Mouse (Mus musculus): ENCODE measurements at regions not wholly inside any gene's neighbourhood (a gene's known extent, or its start where the extent isn't known, plus 50 kb on each side); places are given as distances from the start of the nearest gene placed in this dataset.

DNA sequence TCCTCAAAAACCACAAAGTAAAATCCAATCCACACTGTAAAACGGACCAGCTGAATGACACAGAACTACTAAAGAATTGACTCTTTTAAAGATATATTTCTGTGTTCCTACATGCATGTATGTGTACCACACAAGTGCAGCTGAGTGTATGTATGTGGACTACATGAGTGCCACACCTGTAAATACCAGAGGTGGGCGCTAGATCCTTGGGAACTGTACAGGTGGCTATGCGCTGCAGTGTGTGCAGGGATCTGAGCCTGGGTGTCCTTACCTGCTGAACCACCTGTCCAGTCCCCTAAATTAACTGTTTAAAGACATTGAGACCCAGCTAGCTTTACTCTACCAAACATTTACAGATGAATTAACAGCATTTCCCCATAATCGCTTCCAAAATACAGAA is 546.6 kb downstream of the Cbln4 start:
- no peaks in the 10 kb centered on the region for H3K9me3 ChIP-seq
- no peak overlapping the region for H3K4me2 ChIP-seq
- WGBS = 83% methylated on average over 4 of the region's 4 CpGs
- no peak overlapping the region for H3K27ac ChIP-seq (replicated peaks)
- H3K9ac ChIP-seq = no peak overlapping the region
- no peaks in the 10 kb centered on the region; the same call in 1 of the 2 replicates for H3K4me1 ChIP-seq (replicated peaks)
- H3K27me3 ChIP-seq = no peaks in the 10 kb centered on the region
- H3K36me3 ChIP-seq = no peaks in the 10 kb centered on the region
- H3K4me3 ChIP-seq = no peak overlapping the region
- ATAC-seq (ENCODE audit: low read depth) = no peak

GRCm38 (mm10) chr2:171493741-171494140 is 549.5 kb downstream of the Cbln4 start:
- no peak overlapping the region for H3K4me3 ChIP-seq
- H3K9me3 ChIP-seq = no peaks in the 10 kb centered on the region
- H3K27ac ChIP-seq (replicated peaks) = no peak overlapping the region
- no peaks in the 10 kb centered on the region; the same call in 1 of the 2 replicates for H3K4me1 ChIP-seq (replicated peaks)
- no peak overlapping the region for H3K4me2 ChIP-seq
- ATAC-seq (ENCODE audit: low read depth) = no peak
- H3K27me3 ChIP-seq = no peaks in the 10 kb centered on the region
- 33% methylated on average over 12 of the region's 12 CpGs for WGBS
- no peaks in the 10 kb centered on the region for H3K36me3 ChIP-seq
- H3K9ac ChIP-seq = no peak overlapping the region

GRCm38 (mm10) chr2:171487284-171487683 is 556.0 kb downstream of the Cbln4 start:
- peak; percentile 65 for ATAC-seq (ENCODE audit: low read depth)
- WGBS = 41% methylated on average over 2 of the region's 2 CpGs
- Histone ChIP-seq H3K9ac (no peak overlapping the region), H3K4me3 (no peak overlapping the region), H3K9me3 (no peaks in the 10 kb centered on the region), H3K36me3 (no peaks in the 10 kb centered on the region), H3K4me1 (replicated peaks) (peaks cover 11% of the 10 kb centered on the region), H3K27me3 (no peaks in the 10 kb centered on the region), H3K27ac (replicated peaks) (peak overlapping the region; percentile 14; the same call in 1 of the 2 replicates), H3K4me2 (no peak overlapping the region)

DNA sequence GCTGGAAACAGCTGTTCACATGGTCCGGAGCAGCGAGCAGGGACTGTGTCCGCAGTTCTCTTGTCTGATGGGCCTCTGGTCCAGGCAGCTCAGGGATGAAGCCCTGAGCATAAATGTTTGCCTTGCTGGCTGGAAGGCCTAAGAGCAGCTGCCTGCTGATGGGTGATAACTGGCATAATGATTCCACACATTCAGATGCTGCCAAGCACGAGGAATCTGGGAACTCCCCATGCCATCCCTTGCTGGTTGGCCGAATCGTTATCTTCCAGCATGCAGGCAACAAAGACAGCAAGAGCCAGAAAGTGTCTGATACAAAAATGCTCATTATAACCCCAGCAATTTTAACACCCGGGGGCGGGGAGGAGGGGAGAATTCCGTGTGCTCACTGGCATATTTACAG is 590.0 kb downstream of the Cbln4 start:
- Histone ChIP-seq H3K4me3 (no peak overlapping the region), H3K4me2 (no peak overlapping the region), H3K4me1 (replicated peaks) (no peaks in the 10 kb centered on the region), H3K36me3 (no peaks in the 10 kb centered on the region), H3K27me3 (no peaks in the 10 kb centered on the region), H3K9ac (no peak overlapping the region), H3K27ac (replicated peaks) (no peak overlapping the region), H3K9me3 (peaks cover 3% of the 10 kb centered on the region; the same call in 1 of the 2 replicates)
- ATAC-seq (ENCODE audit: low read depth) = no peak
- WGBS = 68% methylated on average over 9 of the region's 9 CpGs

DNA sequence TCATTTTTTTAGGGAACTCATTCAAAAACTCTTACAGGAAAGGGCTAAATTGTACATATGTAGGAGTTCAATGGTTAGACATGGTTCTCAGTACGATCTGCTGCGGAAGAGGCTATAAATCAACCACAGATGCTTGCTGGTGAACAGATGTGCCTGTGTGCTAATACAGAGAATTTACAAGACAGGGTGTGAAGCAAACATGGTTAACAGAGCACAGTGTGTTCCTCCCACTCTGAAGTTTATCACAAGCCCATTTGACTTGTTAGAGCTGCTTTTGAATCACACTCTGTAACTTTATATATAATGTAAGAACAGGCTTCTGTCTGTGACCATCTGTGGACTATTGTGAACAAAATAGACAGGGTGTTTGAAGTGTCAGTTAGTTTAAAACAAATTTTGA is 637.2 kb downstream of the Cbln4 start:
- WGBS = 33% methylated on average over 2 of the region's 2 CpGs
- H3K4me3 ChIP-seq = no peak overlapping the region
- H3K9ac ChIP-seq = no peak overlapping the region
- ATAC-seq (ENCODE audit: low read depth) = no peak
- H3K36me3 ChIP-seq = no peaks in the 10 kb centered on the region
- no peaks in the 10 kb centered on the region for H3K9me3 ChIP-seq
- no peak overlapping the region for H3K4me2 ChIP-seq
- no peaks in the 10 kb centered on the region for H3K4me1 ChIP-seq (replicated peaks)
- no peak overlapping the region for H3K27ac ChIP-seq (replicated peaks)
- H3K27me3 ChIP-seq = no peaks in the 10 kb centered on the region

DNA sequence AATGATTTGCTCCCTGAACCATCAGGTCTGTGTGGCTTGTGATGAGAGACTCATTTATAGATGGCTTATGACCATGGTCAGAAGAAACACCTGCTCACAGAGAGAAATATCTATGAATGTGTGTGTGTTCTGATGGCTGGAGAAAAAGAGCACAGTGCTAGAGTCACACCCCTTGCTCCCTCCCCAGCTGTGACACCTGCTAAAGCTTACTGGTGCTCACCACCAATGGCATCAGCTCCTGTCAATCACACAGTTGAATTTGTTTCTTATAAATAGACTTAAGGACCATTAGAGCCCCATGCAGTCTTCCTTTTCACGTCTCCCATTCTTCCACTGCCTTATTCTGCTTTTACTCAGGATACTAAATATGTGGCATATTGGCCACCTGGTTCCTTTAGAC is 654.3 kb downstream of the Cbln4 start:
- no peak for ATAC-seq (ENCODE audit: low read depth)
- 63% methylated on average over 1 of the region's 1 CpGs for whole genome bisulfite sequencing

GRCm38 (mm10) chr2:171373457-171373856 is 641.9 kb downstream of the Dok5 start:
- H3K36me3 ChIP-seq = no peaks in the 10 kb centered on the region
- WGBS = 70% methylated on average over 1 of the region's 1 CpGs
- ATAC-seq (ENCODE audit: low read depth) = no peak

More for the DNA sequence above, 654.3 kb downstream of the Cbln4 start:
- H3K27ac ChIP-seq (replicated peaks) = no peak overlapping the region
- peaks cover 8% of the 10 kb centered on the region; the same call in 1 of the 2 replicates for H3K9me3 ChIP-seq
- H3K4me1 ChIP-seq (replicated peaks) = no peaks in the 10 kb centered on the region
- H3K9ac ChIP-seq = no peak overlapping the region
- no peak overlapping the region for H3K4me2 ChIP-seq
- H3K36me3 ChIP-seq = no peaks in the 10 kb centered on the region
- no peaks in the 10 kb centered on the region for H3K27me3 ChIP-seq
- no peak overlapping the region for H3K4me3 ChIP-seq

GRCm38 (mm10) chr2:171373016-171373415 is 641.4 kb downstream of the Dok5 start:
- ATAC-seq (ENCODE audit: low read depth) = no peak
- Histone ChIP-seq H3K27ac (replicated peaks) (no peak overlapping the region), H3K9me3 (no peaks in the 10 kb centered on the region), H3K36me3 (no peaks in the 10 kb centered on the region), H3K4me1 (replicated peaks) (no peaks in the 10 kb centered on the region), H3K9ac (no peak overlapping the region), H3K4me3 (no peak overlapping the region), H3K4me2 (no peak overlapping the region), H3K27me3 (no peaks in the 10 kb centered on the region)
- WGBS = 92% methylated on average over 7 of the region's 7 CpGs

More at GRCm38 (mm10) chr2:171373457-171373856, 641.9 kb downstream of the Dok5 start:
- H3K27ac ChIP-seq (replicated peaks) = no peak overlapping the region
- H3K4me2 ChIP-seq = no peak overlapping the region
- H3K4me1 ChIP-seq (replicated peaks) = no peaks in the 10 kb centered on the region
- no peak overlapping the region for H3K4me3 ChIP-seq
- H3K9me3 ChIP-seq = no peaks in the 10 kb centered on the region
- no peak overlapping the region for H3K9ac ChIP-seq
- H3K27me3 ChIP-seq = no peaks in the 10 kb centered on the region

DNA sequence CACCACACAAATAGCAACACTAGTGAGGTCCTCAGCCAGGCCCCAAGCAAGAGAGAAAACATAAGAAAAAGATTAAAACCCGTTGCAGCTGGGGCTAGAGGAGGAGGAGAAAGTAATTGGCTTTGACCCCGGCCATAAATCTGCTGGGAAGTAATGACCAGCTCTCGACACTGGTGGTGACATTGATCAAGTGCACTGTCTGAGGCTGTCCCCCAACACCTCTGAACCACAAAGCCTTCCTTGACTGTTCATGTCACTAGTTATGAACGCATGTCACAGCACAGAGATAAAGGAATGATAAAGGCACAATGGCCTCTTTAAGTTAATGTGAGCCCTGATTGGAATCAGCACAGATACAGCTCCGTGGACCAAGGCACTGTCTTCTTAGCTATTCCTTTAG is 640.1 kb downstream of the Dok5 start:
- ATAC-seq (ENCODE audit: low read depth) = no peak
- Histone ChIP-seq H3K4me1 (replicated peaks) (no peaks in the 10 kb centered on the region), H3K9ac (no peak overlapping the region), H3K4me2 (no peak overlapping the region), H3K4me3 (no peak overlapping the region), H3K36me3 (no peaks in the 10 kb centered on the region), H3K27me3 (no peaks in the 10 kb centered on the region), H3K27ac (replicated peaks) (no peak overlapping the region), H3K9me3 (no peaks in the 10 kb centered on the region)
- 32% methylated on average over 5 of the region's 5 CpGs for WGBS

DNA sequence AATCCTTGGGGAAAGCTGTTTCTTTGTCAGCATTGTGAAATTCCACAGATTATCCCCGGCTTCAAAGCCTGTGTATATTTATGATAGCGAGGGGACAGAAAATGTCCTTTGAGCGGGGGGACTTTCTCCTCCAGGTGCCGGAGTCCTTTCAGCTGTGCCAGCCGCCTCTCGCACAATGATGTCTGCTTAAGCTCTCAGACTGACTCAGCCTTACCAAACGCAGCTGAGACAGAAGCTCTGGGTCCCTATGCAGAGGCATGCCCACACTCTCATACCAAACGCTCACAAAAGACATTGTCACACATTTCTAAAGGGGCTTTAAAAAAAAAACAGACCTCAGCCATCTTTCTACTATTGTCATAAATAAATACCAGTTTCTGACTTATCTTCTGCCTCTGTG is 633.9 kb downstream of the Dok5 start:
- ATAC-seq (ENCODE audit: low read depth) = no peak
- Histone ChIP-seq H3K4me1 (replicated peaks) (no peaks in the 10 kb centered on the region), H3K27me3 (no peaks in the 10 kb centered on the region), H3K36me3 (no peaks in the 10 kb centered on the region), H3K27ac (replicated peaks) (no peak overlapping the region), H3K4me2 (no peak overlapping the region), H3K9me3 (no peaks in the 10 kb centered on the region), H3K4me3 (no peak overlapping the region), H3K9ac (no peak overlapping the region)
- WGBS = 60% methylated on average over 8 of the region's 8 CpGs

DNA sequence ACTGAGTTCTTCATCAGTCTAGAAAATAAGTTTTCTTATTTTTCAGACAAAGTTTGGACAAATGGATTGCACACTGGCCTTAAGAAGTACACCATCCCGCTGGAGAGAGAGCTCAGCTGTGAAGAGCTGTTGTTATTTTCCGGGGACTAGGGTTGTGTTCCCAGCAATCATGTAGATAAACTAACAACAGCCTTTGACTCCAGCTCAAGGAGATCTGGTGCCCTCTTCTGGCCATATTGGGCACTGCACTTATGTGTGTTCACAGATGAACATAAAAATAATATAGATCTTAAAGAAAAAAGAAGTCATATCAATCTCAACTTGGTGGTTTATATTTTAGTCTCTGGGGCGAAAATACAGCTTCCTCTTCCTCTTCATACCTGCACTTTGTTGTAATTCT is 633.0 kb downstream of the Dok5 start:
- 88% methylated on average over 3 of the region's 3 CpGs for WGBS
- Histone ChIP-seq H3K4me3 (no peak overlapping the region), H3K36me3 (no peaks in the 10 kb centered on the region), H3K27me3 (no peaks in the 10 kb centered on the region), H3K4me1 (replicated peaks) (no peaks in the 10 kb centered on the region), H3K4me2 (no peak overlapping the region), H3K9me3 (no peaks in the 10 kb centered on the region), H3K9ac (no peak overlapping the region), H3K27ac (replicated peaks) (no peak overlapping the region)
- ATAC-seq (ENCODE audit: low read depth) = no peak

GRCm38 (mm10) chr2:171363381-171363780 is 631.8 kb downstream of the Dok5 start:
- H3K9ac ChIP-seq = no peak overlapping the region
- no peaks in the 10 kb centered on the region for H3K4me1 ChIP-seq (replicated peaks)
- no peak for ATAC-seq (ENCODE audit: low read depth)
- H3K4me3 ChIP-seq = no peak overlapping the region
- H3K27ac ChIP-seq (replicated peaks) = no peak overlapping the region
- H3K9me3 ChIP-seq = no peaks in the 10 kb centered on the region
- H3K36me3 ChIP-seq = no peaks in the 10 kb centered on the region
- WGBS = 81% methylated on average over 3 of the region's 3 CpGs
- H3K4me2 ChIP-seq = no peak overlapping the region
- H3K27me3 ChIP-seq = no peaks in the 10 kb centered on the region

- WGBS = 88% methylated on average over 8 of the region's 8 CpGs
- H3K36me3 ChIP-seq = no peaks in the 10 kb centered on the region
Observed at GRCm38 (mm10) chr2:171358071-171358760, 626.6 kb downstream of the Dok5 start.

More at GRCm38 (mm10) chr2:171358071-171358760, 626.6 kb downstream of the Dok5 start:
- no peak overlapping the region for H3K27ac ChIP-seq (replicated peaks)
- no peak overlapping the region for H3K4me2 ChIP-seq
- H3K4me1 ChIP-seq (replicated peaks) = no peaks in the 10 kb centered on the region
- ATAC-seq (ENCODE audit: low read depth) = no peak
- H3K9me3 ChIP-seq = peaks cover 5% of the 10 kb centered on the region
- no peak overlapping the region for H3K9ac ChIP-seq
- no peak overlapping the region for H3K4me3 ChIP-seq
- H3K27me3 ChIP-seq = no peaks in the 10 kb centered on the region
